Mouse (Mus musculus): ENCODE data around the gene Cavin3. TPM values are rescaled to one million over a fixed set of nuclear protein-coding genes. Genes with fewer than 3 reads are reported as not detected.

Cavin3 gene
- total RNA-seq (2012; rRNA removed): 2.0 and 5.3 TPM in 2 replicates

GRCm38 (mm10) chr7:105481505-105482411 lies at the start of gene Cavin3:
Gene Cavin3, minus strand, starts transcription at chr7:105482300.
- Histone ChIP-seq H3K4me3 (ENCODE audit: insufficient read depth in 1 of 2, low read depth in 1 of 2, low read length in 2 of 2, poor library complexity in 1 of 2, severe bottlenecking in 1 of 2) (peak within 1 kb of the TSS; percentile 54 to 56), H3K36me3 (ENCODE audit: control insufficient read depth, insufficient read depth, low read length, poor library complexity, severe bottlenecking) (no peaks in the 10 kb centered on the region), H3K9me3 (ENCODE audit: control insufficient read depth, insufficient read depth, low read depth, low read length) (no peaks in the 10 kb centered on the region), H3K27ac (ENCODE audit: insufficient read depth, low read depth, low read length, poor library complexity, severe bottlenecking) (no peak within 1 kb of the TSS), H3K4me1 (ENCODE audit: control insufficient read depth in 2 of 2, insufficient read depth in 2 of 2, low read length in 2 of 2, poor library complexity in 1 of 2) (peaks cover 3 to 17% of the 10 kb centered on the region in 2 experiments), H3K9ac (ENCODE audit: insufficient read depth, low read depth, low read length, poor library complexity, severe bottlenecking) (peak within 1 kb of the TSS; percentile 40)
- DNase-seq (ENCODE audit: low read depth, low spot score): peak; percentile 40
- TF ChIP-seq HCFC1 (IDR thresholded peaks at IDR 0.05; ENCODE audit: borderline replicate concordance, insufficient read depth, low read length) (no peak), MAFK (IDR thresholded peaks at IDR 0.05; ENCODE audit: insufficient read depth, low read depth, low read length) (no peak), ZC3H11A (IDR thresholded peaks at IDR 0.05; ENCODE audit: borderline replicate concordance, low read depth, low read length) (no peak), ZNF384 (IDR thresholded peaks at IDR 0.05; ENCODE audit: low read depth, low read length) (no peak), CHD2 (IDR thresholded peaks at IDR 0.05; ENCODE audit: low read depth, low read length) (no peak)
- in situ Hi-C loops (cut with MboI; ENCODE audit: low sequenced_read_pairs in 2 of 2, unreplicated experiment in 2 of 2): no loop called here

- no peak overlapping the region for H3K27ac ChIP-seq (ENCODE audit: insufficient read depth, low read depth, low read length, poor library complexity, severe bottlenecking)
- no peak overlapping the region for H3K4me3 ChIP-seq (ENCODE audit: insufficient read depth in 1 of 2, low read depth in 1 of 2, low read length in 2 of 2, poor library complexity in 1 of 2, severe bottlenecking in 1 of 2)
- no peak overlapping the region for H3K9ac ChIP-seq (ENCODE audit: insufficient read depth, low read depth, low read length, poor library complexity, severe bottlenecking)
- TF ChIP-seq CHD2 (IDR thresholded peaks at IDR 0.05; ENCODE audit: low read depth, low read length) (no peak), MAFK (IDR thresholded peaks at IDR 0.05; ENCODE audit: insufficient read depth, low read depth, low read length) (no peak), HCFC1 (IDR thresholded peaks at IDR 0.05; ENCODE audit: borderline replicate concordance, insufficient read depth, low read length) (no peak), ZC3H11A (IDR thresholded peaks at IDR 0.05; ENCODE audit: borderline replicate concordance, low read depth, low read length) (no peak), ZNF384 (IDR thresholded peaks at IDR 0.05; ENCODE audit: low read depth, low read length) (no peak)
- no peaks in the 10 kb centered on the region for H3K36me3 ChIP-seq (ENCODE audit: control insufficient read depth, insufficient read depth, low read length, poor library complexity, severe bottlenecking)
- no peaks in the 10 kb centered on the region for H3K9me3 ChIP-seq (ENCODE audit: control insufficient read depth, insufficient read depth, low read depth, low read length)
- no peak for DNase-seq (ENCODE audit: low read depth, low spot score)
- H3K4me1 ChIP-seq (ENCODE audit: control insufficient read depth in 2 of 2, insufficient read depth in 2 of 2, low read length in 2 of 2, poor library complexity in 1 of 2): no peaks in the 10 kb centered on the region
- in situ Hi-C loops (cut with MboI; ENCODE audit: low sequenced_read_pairs in 2 of 2, unreplicated experiment in 2 of 2): no loop called here
Measured at GRCm38 (mm10) chr7:105528094-105528493, 46.0 kb upstream of the Cavin3 start.

GRCm38 (mm10) chr7:105527306-105527937 lies 45.3 kb upstream of the Cavin3 start:
- Histone ChIP-seq H3K36me3 (ENCODE audit: control insufficient read depth, insufficient read depth, low read length, poor library complexity, severe bottlenecking) (no peaks in the 10 kb centered on the region), H3K9me3 (ENCODE audit: control insufficient read depth, insufficient read depth, low read depth, low read length) (no peaks in the 10 kb centered on the region), H3K4me1 (ENCODE audit: control insufficient read depth in 2 of 2, insufficient read depth in 2 of 2, low read length in 2 of 2, poor library complexity in 1 of 2) (no peaks in the 10 kb centered on the region), H3K27ac (ENCODE audit: insufficient read depth, low read depth, low read length, poor library complexity, severe bottlenecking) (no peak overlapping the region), H3K9ac (ENCODE audit: insufficient read depth, low read depth, low read length, poor library complexity, severe bottlenecking) (no peak overlapping the region), H3K4me3 (ENCODE audit: insufficient read depth in 1 of 2, low read depth in 1 of 2, low read length in 2 of 2, poor library complexity in 1 of 2, severe bottlenecking in 1 of 2) (no peak overlapping the region)
- in situ Hi-C loops (cut with MboI; ENCODE audit: low sequenced_read_pairs in 2 of 2, unreplicated experiment in 2 of 2): no loop called here
- no peak for DNase-seq (ENCODE audit: low read depth, low spot score)
- peak; percentile 57; the same call in 1 of the 2 replicates for TF ChIP-seq ZC3H11A (IDR thresholded peaks at IDR 0.05; ENCODE audit: borderline replicate concordance, low read depth, low read length)
- TF ChIP-seq MAFK (IDR thresholded peaks at IDR 0.05; ENCODE audit: insufficient read depth, low read depth, low read length): no peak
- no peak for TF ChIP-seq ZNF384 (IDR thresholded peaks at IDR 0.05; ENCODE audit: low read depth, low read length)
- TF ChIP-seq CHD2 (IDR thresholded peaks at IDR 0.05; ENCODE audit: low read depth, low read length): no peak

- no peaks in the 10 kb centered on the region for H3K36me3 ChIP-seq (ENCODE audit: control insufficient read depth, insufficient read depth, low read length, poor library complexity, severe bottlenecking)
- in situ Hi-C loops (cut with MboI; ENCODE audit: low sequenced_read_pairs in 2 of 2, unreplicated experiment in 2 of 2): loop anchor here in 1 of 2 experiments (25.0 kb wide), 1 partner anchor 337 kb away; the partner anchor contains the start of gene Olfr685
- no peaks in the 10 kb centered on the region for H3K9me3 ChIP-seq (ENCODE audit: control insufficient read depth, insufficient read depth, low read depth, low read length)
- H3K9ac ChIP-seq (ENCODE audit: insufficient read depth, low read depth, low read length, poor library complexity, severe bottlenecking): no peak overlapping the region
- no peak for TF ChIP-seq MAFK (IDR thresholded peaks at IDR 0.05; ENCODE audit: insufficient read depth, low read depth, low read length)
- TF ChIP-seq CHD2 (IDR thresholded peaks at IDR 0.05; ENCODE audit: low read depth, low read length): no peak
- no peak for TF ChIP-seq ZC3H11A (IDR thresholded peaks at IDR 0.05; ENCODE audit: borderline replicate concordance, low read depth, low read length)
- no peak for TF ChIP-seq HCFC1 (IDR thresholded peaks at IDR 0.05; ENCODE audit: borderline replicate concordance, insufficient read depth, low read length)
- TF ChIP-seq ZNF384 (IDR thresholded peaks at IDR 0.05; ENCODE audit: low read depth, low read length): no peak
- H3K4me1 ChIP-seq (ENCODE audit: control insufficient read depth in 2 of 2, insufficient read depth in 2 of 2, low read length in 2 of 2, poor library complexity in 1 of 2): no peaks in the 10 kb centered on the region
- H3K4me3 ChIP-seq (ENCODE audit: insufficient read depth in 1 of 2, low read depth in 1 of 2, low read length in 2 of 2, poor library complexity in 1 of 2, severe bottlenecking in 1 of 2): no peak overlapping the region
- DNase-seq (ENCODE audit: low read depth, low spot score): no peak
- H3K27ac ChIP-seq (ENCODE audit: insufficient read depth, low read depth, low read length, poor library complexity, severe bottlenecking): no peak overlapping the region
Measured at GRCm38 (mm10) chr7:105524222-105524621, 42.1 kb upstream of the Cavin3 start.

All from ES-E14 (cell line).